Mouse (Mus musculus): ENCODE results near the gene Gm20695. TPM values are rescaled to one million over a fixed set of nuclear protein-coding genes. Genes with fewer than 3 reads are reported as not detected.

Gm20695 gene
- polyA plus RNA-seq, 1 experiment from 2014 or later, result 3.7 TPM

DNA sequence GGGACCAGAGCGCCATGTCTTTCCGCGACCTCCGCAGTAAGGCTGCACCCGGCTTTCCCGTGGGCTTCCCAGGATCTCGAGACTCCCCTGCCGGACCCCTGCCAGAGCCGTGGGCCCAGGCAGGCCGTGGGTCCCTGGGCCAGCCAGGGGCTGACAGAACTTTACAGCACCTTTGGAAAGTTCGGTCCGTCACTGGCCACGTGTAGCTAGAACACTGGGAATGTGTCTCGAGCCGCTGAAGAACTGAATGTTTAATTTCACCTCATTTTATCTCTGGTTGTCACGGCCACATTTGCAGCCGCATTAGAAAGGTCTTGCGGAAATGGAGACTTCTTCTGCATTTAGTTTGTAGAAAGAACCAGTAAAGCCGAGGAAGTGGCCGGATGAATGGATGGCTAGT lies 24.7 kb downstream of the Gm20695 start:
- Histone ChIP-seq H3K9ac (ENCODE audit: low read length) (peak overlapping the region; percentile 72), H3K4me1 (ENCODE audit: control insufficient read depth, insufficient read depth, low read length) (0 out of 2 replicates have a peak, but pooled peaks cover 2% of the 10 kb centered on the region), H3K9me3 (ENCODE audit: control insufficient read depth, low read length) (no peaks in the 10 kb centered on the region), H3K4me3 (ENCODE audit: low read depth, low read length) (peak overlapping the region; percentile 62), H3K4me2 (ENCODE audit: low read depth, severe bottlenecking) (peak overlapping the region; percentile 77), H3K27me3 (ENCODE audit: control insufficient read depth, insufficient read depth, low read length) (no peaks in the 10 kb centered on the region), H3K27ac (replicated peaks; ENCODE audit: low read depth, low read length) (no peak overlapping the region), H3K36me3 (ENCODE audit: control insufficient read depth, insufficient read depth, low read length) (peaks cover 8% of the 10 kb centered on the region; the same call in 1 of the 2 replicates)
- DNase-seq (ENCODE audit: low spot score), result no peak
- no peak; the same call in 1 of the 2 replicates for ATAC-seq (ENCODE audit: insufficient number of reproducible peaks, low FRiP score, low TSS enrichment, low read depth)
- WGBS, result 13% methylated on average over 20 of the region's 20 CpGs

- H3K4me2 ChIP-seq (ENCODE audit: low read depth, severe bottlenecking), result no peak overlapping the region
- ATAC-seq (ENCODE audit: insufficient number of reproducible peaks, low FRiP score, low TSS enrichment, low read depth) (no peak), DNase-seq (ENCODE audit: low spot score) (no peak)
- no peaks in the 10 kb centered on the region for H3K27me3 ChIP-seq (ENCODE audit: control insufficient read depth, insufficient read depth, low read length)
- no peak overlapping the region for H3K4me3 ChIP-seq (ENCODE audit: low read depth, low read length)
- H3K27ac ChIP-seq (replicated peaks; ENCODE audit: low read depth, low read length), result no peak overlapping the region
- no peaks in the 10 kb centered on the region for H3K4me1 ChIP-seq (ENCODE audit: control insufficient read depth, insufficient read depth, low read length)
- WGBS, result 87% methylated on average over 2 of the region's 2 CpGs
- peaks cover 6% of the 10 kb centered on the region for H3K36me3 ChIP-seq (ENCODE audit: control insufficient read depth, insufficient read depth, low read length)
- no peak overlapping the region for H3K9ac ChIP-seq (ENCODE audit: low read length)
- no peaks in the 10 kb centered on the region for H3K9me3 ChIP-seq (ENCODE audit: control insufficient read depth, low read length)
Observed at GRCm38 (mm10) chr16:3920756-3921155, 36.3 kb downstream of the Gm20695 start.

GRCm38 (mm10) chr16:3923515-3923914 lies 39.1 kb downstream of the Gm20695 start:
- peaks cover 10% of the 10 kb centered on the region for H3K36me3 ChIP-seq (ENCODE audit: control insufficient read depth, insufficient read depth, low read length)
- peak overlapping the region; percentile 45; the same call in 1 of the 2 replicates for H3K27ac ChIP-seq (replicated peaks; ENCODE audit: low read depth, low read length)
- ATAC-seq (ENCODE audit: insufficient number of reproducible peaks, low FRiP score, low TSS enrichment, low read depth) (no peak), DNase-seq (ENCODE audit: low spot score) (no peak)
- H3K27me3 ChIP-seq (ENCODE audit: control insufficient read depth, insufficient read depth, low read length), result no peaks in the 10 kb centered on the region
- no peak overlapping the region for H3K9ac ChIP-seq (ENCODE audit: low read length)
- H3K4me2 ChIP-seq (ENCODE audit: low read depth, severe bottlenecking), result no peak overlapping the region
- WGBS, result 86% methylated on average over 3 of the region's 3 CpGs
- H3K4me3 ChIP-seq (ENCODE audit: low read depth, low read length), result no peak overlapping the region
- no peaks in the 10 kb centered on the region for H3K4me1 ChIP-seq (ENCODE audit: control insufficient read depth, insufficient read depth, low read length)
- H3K9me3 ChIP-seq (ENCODE audit: control insufficient read depth, low read length), result no peaks in the 10 kb centered on the region

GRCm38 (mm10) chr16:3923966-3924365 lies 39.5 kb downstream of the Gm20695 start:
- H3K9me3 ChIP-seq (ENCODE audit: control insufficient read depth, low read length), result no peaks in the 10 kb centered on the region
- H3K9ac ChIP-seq (ENCODE audit: low read length), result no peak overlapping the region
- ATAC-seq (ENCODE audit: insufficient number of reproducible peaks, low FRiP score, low TSS enrichment, low read depth), result peak; percentile 72; the same call in 1 of the 2 replicates
- peaks cover 12% of the 10 kb centered on the region for H3K36me3 ChIP-seq (ENCODE audit: control insufficient read depth, insufficient read depth, low read length)
- DNase-seq (ENCODE audit: low spot score), result peak; percentile 28
- H3K4me3 ChIP-seq (ENCODE audit: low read depth, low read length), result no peak overlapping the region
- whole genome bisulfite sequencing, result 29% methylated on average over 4 of the region's 4 CpGs
- H3K27me3 ChIP-seq (ENCODE audit: control insufficient read depth, insufficient read depth, low read length), result no peaks in the 10 kb centered on the region
- H3K4me2 ChIP-seq (ENCODE audit: low read depth, severe bottlenecking), result no peak overlapping the region
- H3K27ac ChIP-seq (replicated peaks; ENCODE audit: low read depth, low read length), result peak overlapping the region; percentile 45; the same call in 1 of the 2 replicates
- no peaks in the 10 kb centered on the region for H3K4me1 ChIP-seq (ENCODE audit: control insufficient read depth, insufficient read depth, low read length)

- no peak overlapping the region for H3K27ac ChIP-seq (replicated peaks; ENCODE audit: low read depth, low read length)
- H3K4me1 ChIP-seq (ENCODE audit: control insufficient read depth, insufficient read depth, low read length), result no peaks in the 10 kb centered on the region
- no peak overlapping the region for H3K4me3 ChIP-seq (ENCODE audit: low read depth, low read length)
- H3K27me3 ChIP-seq (ENCODE audit: control insufficient read depth, insufficient read depth, low read length), result no peaks in the 10 kb centered on the region
- DNase-seq (ENCODE audit: low spot score) (no peak), ATAC-seq (ENCODE audit: insufficient number of reproducible peaks, low FRiP score, low TSS enrichment, low read depth) (no peak)
- 55% methylated on average over 1 of the region's 1 CpGs for WGBS
- no peaks in the 10 kb centered on the region for H3K9me3 ChIP-seq (ENCODE audit: control insufficient read depth, low read length)
- H3K4me2 ChIP-seq (ENCODE audit: low read depth, severe bottlenecking), result no peak overlapping the region
- H3K36me3 ChIP-seq (ENCODE audit: control insufficient read depth, insufficient read depth, low read length), result peaks cover 9% of the 10 kb centered on the region
- H3K9ac ChIP-seq (ENCODE audit: low read length), result no peak overlapping the region
Observed at GRCm38 (mm10) chr16:3928582-3928981, 44.1 kb downstream of the Gm20695 start.

DNA sequence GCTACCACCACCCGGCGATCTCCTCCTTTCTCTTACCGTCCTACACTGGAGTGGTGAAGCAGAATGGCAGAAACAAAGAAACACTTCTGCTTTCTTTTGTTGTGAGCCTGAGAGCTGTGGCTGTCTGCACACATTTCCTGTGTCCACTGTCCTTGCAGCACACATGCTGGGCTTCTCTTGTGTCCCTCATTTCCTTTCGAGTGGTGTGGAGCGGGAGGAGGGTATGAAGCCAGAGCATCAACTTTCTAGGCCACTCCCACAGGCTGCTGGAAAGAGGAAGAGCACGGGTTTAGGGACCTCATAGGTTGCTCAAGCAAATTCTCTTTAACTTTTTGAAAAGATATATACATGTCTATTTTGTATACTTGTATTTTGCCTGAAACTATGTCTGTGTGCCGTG lies 44.7 kb downstream of the Gm20695 start:
- WGBS, result 85% methylated on average over 7 of the region's 7 CpGs
- DNase-seq (ENCODE audit: low spot score), result no peak
- H3K4me1 ChIP-seq (ENCODE audit: control insufficient read depth, insufficient read depth, low read length), result no peaks in the 10 kb centered on the region
- no peak overlapping the region for H3K4me3 ChIP-seq (ENCODE audit: low read depth, low read length)
- no peaks in the 10 kb centered on the region for H3K9me3 ChIP-seq (ENCODE audit: control insufficient read depth, low read length)
- H3K9ac ChIP-seq (ENCODE audit: low read length), result no peak overlapping the region
- H3K27ac ChIP-seq (replicated peaks; ENCODE audit: low read depth, low read length), result no peak overlapping the region
- no peaks in the 10 kb centered on the region for H3K27me3 ChIP-seq (ENCODE audit: control insufficient read depth, insufficient read depth, low read length)
- no peak overlapping the region for H3K4me2 ChIP-seq (ENCODE audit: low read depth, severe bottlenecking)
- peaks cover 6% of the 10 kb centered on the region; the same call in 1 of the 2 replicates for H3K36me3 ChIP-seq (ENCODE audit: control insufficient read depth, insufficient read depth, low read length)
- no peak for ATAC-seq (ENCODE audit: insufficient number of reproducible peaks, low FRiP score, low TSS enrichment, low read depth)

- 90% methylated on average over 6 of the region's 6 CpGs for WGBS
Observed at GRCm38 (mm10) chr16:3933536-3933935, 49.1 kb downstream of the Gm20695 start.

GRCm38 (mm10) chr16:3934091-3934490 lies 49.6 kb downstream of the Gm20695 start:
- DNase-seq (ENCODE audit: low spot score) (no peak), ATAC-seq (ENCODE audit: insufficient number of reproducible peaks, low FRiP score, low TSS enrichment, low read depth) (no peak)
- H3K27me3 ChIP-seq (ENCODE audit: control insufficient read depth, insufficient read depth, low read length), result no peaks in the 10 kb centered on the region
- H3K36me3 ChIP-seq (ENCODE audit: control insufficient read depth, insufficient read depth, low read length), result 0 out of 2 replicates have a peak, but pooled peaks cover 4% of the 10 kb centered on the region
- H3K4me1 ChIP-seq (ENCODE audit: control insufficient read depth, insufficient read depth, low read length), result no peaks in the 10 kb centered on the region
- H3K27ac ChIP-seq (replicated peaks; ENCODE audit: low read depth, low read length), result no peak overlapping the region
- no peak overlapping the region for H3K4me3 ChIP-seq (ENCODE audit: low read depth, low read length)
- WGBS, result 95% methylated on average over 1 of the region's 1 CpGs
- H3K9me3 ChIP-seq (ENCODE audit: control insufficient read depth, low read length), result no peaks in the 10 kb centered on the region
- no peak overlapping the region for H3K4me2 ChIP-seq (ENCODE audit: low read depth, severe bottlenecking)
- H3K9ac ChIP-seq (ENCODE audit: low read length), result no peak overlapping the region

More at GRCm38 (mm10) chr16:3933536-3933935, 49.1 kb downstream of the Gm20695 start:
- H3K4me2 ChIP-seq (ENCODE audit: low read depth, severe bottlenecking), result no peak overlapping the region
- no peak overlapping the region for H3K4me3 ChIP-seq (ENCODE audit: low read depth, low read length)
- ATAC-seq (ENCODE audit: insufficient number of reproducible peaks, low FRiP score, low TSS enrichment, low read depth), result no peak
- H3K27ac ChIP-seq (replicated peaks; ENCODE audit: low read depth, low read length), result no peak overlapping the region
- H3K4me1 ChIP-seq (ENCODE audit: control insufficient read depth, insufficient read depth, low read length), result no peaks in the 10 kb centered on the region
- no peak overlapping the region for H3K9ac ChIP-seq (ENCODE audit: low read length)
- DNase-seq (ENCODE audit: low spot score), result no peak
- 0 out of 2 replicates have a peak, but pooled peaks cover 5% of the 10 kb centered on the region for H3K36me3 ChIP-seq (ENCODE audit: control insufficient read depth, insufficient read depth, low read length)
- no peaks in the 10 kb centered on the region for H3K9me3 ChIP-seq (ENCODE audit: control insufficient read depth, low read length)
- H3K27me3 ChIP-seq (ENCODE audit: control insufficient read depth, insufficient read depth, low read length), result no peaks in the 10 kb centered on the region

DNA sequence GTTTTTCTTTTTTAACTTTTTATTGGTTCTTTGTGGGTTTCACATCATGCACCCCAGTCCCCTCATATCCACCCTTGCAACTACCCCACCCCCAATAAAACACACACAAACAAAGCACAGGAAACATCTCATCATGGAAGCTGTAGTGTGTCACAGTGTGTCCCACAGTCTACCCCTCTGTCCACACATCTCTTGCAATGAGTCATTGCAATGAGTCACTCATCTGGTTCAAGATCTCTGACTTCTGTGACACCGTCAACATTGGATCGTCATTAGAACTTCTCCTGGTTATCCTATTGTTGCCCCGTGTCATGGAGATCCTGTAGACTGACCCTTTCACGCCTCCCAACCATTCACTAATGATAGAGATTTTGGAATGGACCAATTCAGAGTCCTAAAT lies 50.3 kb downstream of the Gm20695 start:
- DNase-seq (ENCODE audit: low spot score) (no peak), ATAC-seq (ENCODE audit: insufficient number of reproducible peaks, low FRiP score, low TSS enrichment, low read depth) (no peak)
- H3K4me1 ChIP-seq (ENCODE audit: control insufficient read depth, insufficient read depth, low read length), result no peaks in the 10 kb centered on the region
- 87% methylated on average over 4 of the region's 4 CpGs for WGBS
- no peak overlapping the region for H3K27ac ChIP-seq (replicated peaks; ENCODE audit: low read depth, low read length)
- H3K36me3 ChIP-seq (ENCODE audit: control insufficient read depth, insufficient read depth, low read length), result 0 out of 2 replicates have a peak, but pooled peaks cover 4% of the 10 kb centered on the region
- no peak overlapping the region for H3K4me3 ChIP-seq (ENCODE audit: low read depth, low read length)
- no peak overlapping the region for H3K9ac ChIP-seq (ENCODE audit: low read length)
- H3K9me3 ChIP-seq (ENCODE audit: control insufficient read depth, low read length), result no peaks in the 10 kb centered on the region
- no peak overlapping the region for H3K4me2 ChIP-seq (ENCODE audit: low read depth, severe bottlenecking)
- no peaks in the 10 kb centered on the region for H3K27me3 ChIP-seq (ENCODE audit: control insufficient read depth, insufficient read depth, low read length)
